Mouse (Mus musculus): ENCODE data around the gene Rab40c. TPM values are rescaled to one million over a fixed set of nuclear protein-coding genes. Genes with fewer than 3 reads are reported as not detected.
A peak's percentile ranks its signal among the peaks of the same experiment; 100 is the strongest.

Gene Rab40c
- polyA plus RNA-seq, 1 experiment, result 43.4 TPM

GRCm38 (mm10) chr17:25916931-25917647 is 2.4 kb downstream of the Rab40c start:
- Histone ChIP-seq H3K27me3 (ENCODE audit: control insufficient read depth, insufficient read depth, low read length) (no peaks in the 10 kb centered on the region), H3K27ac (ENCODE audit: insufficient read depth, low read depth, low read length) (peak overlapping the region; percentile 59), H3K36me3 (ENCODE audit: control insufficient read depth, insufficient read depth, low read length) (no peaks in the 10 kb centered on the region), H3K4me1 (ENCODE audit: control insufficient read depth, insufficient read depth, insufficient read length, low read length) (peaks cover 37% of the 10 kb centered on the region; the same call in 1 of the 2 replicates), H3K4me3 (ENCODE audit: low read depth, low read length) (no peak overlapping the region)
- WGBS, result 24% methylated on average over 8 of the region's 8 CpGs
- TF ChIP-seq CTCF (IDR thresholded peaks at IDR 0.05; ENCODE audit: extremely low read depth, insufficient read length, insufficient replicate concordance, low read depth, low read length) (no peak), POLR2A (IDR thresholded peaks at IDR 0.05; ENCODE audit: low read depth, low read length) (no peak)

- Histone ChIP-seq H3K4me3 (ENCODE audit: low read depth, low read length) (no peak overlapping the region), H3K27ac (ENCODE audit: insufficient read depth, low read depth, low read length) (peak overlapping the region; percentile 6), H3K36me3 (ENCODE audit: control insufficient read depth, insufficient read depth, low read length) (no peaks in the 10 kb centered on the region), H3K4me1 (ENCODE audit: control insufficient read depth, insufficient read depth, insufficient read length, low read length) (peaks cover 45% of the 10 kb centered on the region; the same call in 1 of the 2 replicates), H3K27me3 (ENCODE audit: control insufficient read depth, insufficient read depth, low read length) (no peaks in the 10 kb centered on the region)
- no peak for TF ChIP-seq CTCF (IDR thresholded peaks at IDR 0.05; ENCODE audit: extremely low read depth, insufficient read length, insufficient replicate concordance, low read depth, low read length)
- TF ChIP-seq POLR2A (IDR thresholded peaks at IDR 0.05; ENCODE audit: low read depth, low read length), result no peak
- 57% methylated on average over 4 of the region's 4 CpGs for WGBS
Measured at GRCm38 (mm10) chr17:25914295-25914694, 5.2 kb downstream of the Rab40c start.

GRCm38 (mm10) chr17:25913877-25914275 is 5.7 kb downstream of the Rab40c start:
- H3K4me3 ChIP-seq (ENCODE audit: low read depth, low read length), result no peak overlapping the region
- H3K27ac ChIP-seq (ENCODE audit: insufficient read depth, low read depth, low read length), result peak overlapping the region; percentile 6
- no peaks in the 10 kb centered on the region for H3K27me3 ChIP-seq (ENCODE audit: control insufficient read depth, insufficient read depth, low read length)
- H3K4me1 ChIP-seq (ENCODE audit: control insufficient read depth, insufficient read depth, insufficient read length, low read length), result peaks cover 45% of the 10 kb centered on the region; the same call in 1 of the 2 replicates
- TF ChIP-seq CTCF (IDR thresholded peaks at IDR 0.05; ENCODE audit: extremely low read depth, insufficient read length, insufficient replicate concordance, low read depth, low read length) (no peak), POLR2A (IDR thresholded peaks at IDR 0.05; ENCODE audit: low read depth, low read length) (no peak)
- H3K36me3 ChIP-seq (ENCODE audit: control insufficient read depth, insufficient read depth, low read length), result no peaks in the 10 kb centered on the region
- WGBS, result 10% methylated on average over 1 of the region's 1 CpGs

- H3K27me3 ChIP-seq (ENCODE audit: control insufficient read depth, insufficient read depth, low read length), result no peaks in the 10 kb centered on the region
- TF ChIP-seq CTCF (IDR thresholded peaks at IDR 0.05; ENCODE audit: extremely low read depth, insufficient read length, insufficient replicate concordance, low read depth, low read length), result no peak
- peak overlapping the region; percentile 6 for H3K27ac ChIP-seq (ENCODE audit: insufficient read depth, low read depth, low read length)
- H3K4me1 ChIP-seq (ENCODE audit: control insufficient read depth, insufficient read depth, insufficient read length, low read length), result peaks cover 40% of the 10 kb centered on the region; the same call in 1 of the 2 replicates
- H3K4me3 ChIP-seq (ENCODE audit: low read depth, low read length), result no peak overlapping the region
- no peaks in the 10 kb centered on the region for H3K36me3 ChIP-seq (ENCODE audit: control insufficient read depth, insufficient read depth, low read length)
- 49% methylated on average over 14 of the region's 14 CpGs for WGBS
Measured at GRCm38 (mm10) chr17:25913186-25913876, 6.2 kb downstream of the Rab40c start.

GRCm38 (mm10) chr17:25911816-25912215 is 7.7 kb downstream of the Rab40c start:
- peaks cover 29% of the 10 kb centered on the region; the same call in 1 of the 2 replicates for H3K4me1 ChIP-seq (ENCODE audit: control insufficient read depth, insufficient read depth, insufficient read length, low read length)
- H3K36me3 ChIP-seq (ENCODE audit: control insufficient read depth, insufficient read depth, low read length), result peaks cover 2% of the 10 kb centered on the region; the same call in 1 of the 2 replicates
- H3K4me3 ChIP-seq (ENCODE audit: low read depth, low read length), result no peak overlapping the region
- H3K27ac ChIP-seq (ENCODE audit: insufficient read depth, low read depth, low read length), result no peak overlapping the region
- TF ChIP-seq POLR2A (IDR thresholded peaks at IDR 0.05; ENCODE audit: low read depth, low read length), result no peak
- no peak for TF ChIP-seq CTCF (IDR thresholded peaks at IDR 0.05; ENCODE audit: extremely low read depth, insufficient read length, insufficient replicate concordance, low read depth, low read length)
- no peaks in the 10 kb centered on the region for H3K27me3 ChIP-seq (ENCODE audit: control insufficient read depth, insufficient read depth, low read length)
- WGBS, result 66% methylated on average over 4 of the region's 4 CpGs

GRCm38 (mm10) chr17:25907640-25908039 is 11.9 kb downstream of the Rab40c start:
- TF ChIP-seq POLR2A (IDR thresholded peaks at IDR 0.05; ENCODE audit: low read depth, low read length) (no peak), CTCF (IDR thresholded peaks at IDR 0.05; ENCODE audit: extremely low read depth, insufficient read length, insufficient replicate concordance, low read depth, low read length) (no peak)
- 82% methylated on average over 2 of the region's 2 CpGs for WGBS
- Histone ChIP-seq H3K27me3 (ENCODE audit: control insufficient read depth, insufficient read depth, low read length) (no peaks in the 10 kb centered on the region), H3K27ac (ENCODE audit: insufficient read depth, low read depth, low read length) (no peak overlapping the region), H3K4me1 (ENCODE audit: control insufficient read depth, insufficient read depth, insufficient read length, low read length) (peaks cover 10% of the 10 kb centered on the region; the same call in 1 of the 2 replicates), H3K4me3 (ENCODE audit: low read depth, low read length) (no peak overlapping the region), H3K36me3 (ENCODE audit: control insufficient read depth, insufficient read depth, low read length) (peaks cover 2% of the 10 kb centered on the region; the same call in 1 of the 2 replicates)

- H3K36me3 ChIP-seq (ENCODE audit: control insufficient read depth, insufficient read depth, low read length), result peaks cover 3% of the 10 kb centered on the region; the same call in 1 of the 2 replicates
- no peak for TF ChIP-seq CTCF (IDR thresholded peaks at IDR 0.05; ENCODE audit: extremely low read depth, insufficient read length, insufficient replicate concordance, low read depth, low read length)
- TF ChIP-seq POLR2A (IDR thresholded peaks at IDR 0.05; ENCODE audit: low read depth, low read length), result no peak
- H3K27ac ChIP-seq (ENCODE audit: insufficient read depth, low read depth, low read length), result no peak overlapping the region
- WGBS, result 81% methylated on average over 3 of the region's 3 CpGs
- no peak overlapping the region for H3K4me3 ChIP-seq (ENCODE audit: low read depth, low read length)
- H3K4me1 ChIP-seq (ENCODE audit: control insufficient read depth, insufficient read depth, insufficient read length, low read length), result no peaks in the 10 kb centered on the region
- H3K27me3 ChIP-seq (ENCODE audit: control insufficient read depth, insufficient read depth, low read length), result no peaks in the 10 kb centered on the region
Measured at GRCm38 (mm10) chr17:25903061-25903460, 16.5 kb downstream of the Rab40c start.
